Mouse (Mus musculus) liver, embryonic 13.5 days (tissue): ENCODE results near the gene Htr5b. TPM values are rescaled to one million over a fixed set of nuclear protein-coding genes. Genes with fewer than 3 reads are reported as not detected.

Experiments
- ATAC-seq: fragments of 200-750 bp; cut with Nextera tagmentation; 2 replicates; pipeline ENCODE4 v1.8.0; 2017; ENCODE audit warnings: low read depth, mild to moderate bottlenecking, moderate number of reproducible peaks, moderate library complexity
- DNase-seq: peaks from one replicate; pipeline ENCODE4 v3.0.0; 2022
- H3K27ac ChIP-seq: fragments of 300-500 bp; sonication (generic); 2 replicates; pipeline ENCODE4 v1.5.1; 2015; ENCODE audit warnings: moderate library complexity, mild to moderate bottlenecking, inconsistent platforms
- H3K27me3 ChIP-seq: fragments of 300-500 bp; sonication (generic); 2 replicates; pipeline ENCODE4 v1.6.1; 2015; ENCODE audit warnings: mild to moderate bottlenecking, inconsistent platforms
- H3K36me3 ChIP-seq: fragments of 300-500 bp; sonication (generic); 2 replicates; pipeline ENCODE4 v1.6.1; 2015; ENCODE audit warnings: mild to moderate bottlenecking, inconsistent platforms
- H3K4me1 ChIP-seq: fragments of 300-500 bp; sonication (generic); replicated peaks from 2 replicates; pipeline ENCODE4 v1.6.1; 2015; ENCODE audit warnings: inconsistent platforms
- H3K4me2 ChIP-seq: fragments of 300-500 bp; sonication (generic); 2 replicates; pipeline ENCODE4 v1.6.1; 2015; ENCODE audit warnings: inconsistent platforms, mild to moderate bottlenecking, moderate library complexity
- H3K4me3 ChIP-seq: fragments of 300-500 bp; sonication (generic); replicated peaks from 2 replicates; pipeline ENCODE4 v1.5.1; 2015; ENCODE audit warnings: mild to moderate bottlenecking, inconsistent platforms
- H3K9ac ChIP-seq: fragments of 300-500 bp; sonication (generic); 2 replicates; pipeline ENCODE4 v1.6.1; 2015; ENCODE audit warnings: mild to moderate bottlenecking, inconsistent platforms
- H3K9me3 ChIP-seq: fragments of 300-500 bp; sonication (generic); replicated peaks from 2 replicates; pipeline ENCODE4 v1.6.1; 2016; ENCODE audit warnings: inconsistent platforms
- WGBS: fragments of 180-500 bp; shearing (Covaris S2); methylation state at CpG from one replicate; pipeline ENCODE4 v1.1.7; 2015; ENCODE audit not compliant: insufficient replicate concordance; 5-methylcytosine and 5-hydroxymethylcytosine counted together
- polyA plus RNA-seq: library from polyadenylated mRNA; unstranded; fragments of >200 nt; fragmentation: Nextera tagmentation; extraction: Ambion mirVana; gene quantifications from 2 replicates; pipeline ENCODE4 v1.2.1, GENCODE M21; 2015

The Htr5b gene
- polyA plus RNA-seq, 1 experiment from 2014 or later, result not detected

- 27% methylated on average over 7 of the region's 7 CpGs for WGBS
- H3K36me3 ChIP-seq, result no peaks in the 10 kb centered on the region
- no peak overlapping the region for H3K4me3 ChIP-seq
- H3K4me2 ChIP-seq, result no peak overlapping the region
- ATAC-seq, result no peak
- no peaks in the 10 kb centered on the region for H3K9me3 ChIP-seq
- H3K27me3 ChIP-seq, result peaks cover 29% of the 10 kb centered on the region
- H3K27ac ChIP-seq, result no peak overlapping the region
- no peaks in the 10 kb centered on the region for H3K4me1 ChIP-seq
- H3K9ac ChIP-seq, result no peak overlapping the region
- DNase-seq, result no peak
These were observed 3.2 kb upstream of the Htr5b start for GRCm38 (mm10) chr1:121531439-121531838.

GRCm38 (mm10) chr1:121529286-121529685 is 1.0 kb upstream of the Htr5b start:
- H3K27ac ChIP-seq, result no peak overlapping the region
- no peaks in the 10 kb centered on the region for H3K4me1 ChIP-seq
- DNase-seq (no peak), ATAC-seq (no peak)
- H3K9ac ChIP-seq, result no peak overlapping the region
- no peaks in the 10 kb centered on the region for H3K9me3 ChIP-seq
- H3K4me2 ChIP-seq, result no peak overlapping the region
- H3K36me3 ChIP-seq, result no peaks in the 10 kb centered on the region
- peaks cover 33% of the 10 kb centered on the region for H3K27me3 ChIP-seq
- no peak overlapping the region for H3K4me3 ChIP-seq
- WGBS, result 60% methylated on average over 6 of the region's 6 CpGs

- no peaks in the 10 kb centered on the region for H3K9me3 ChIP-seq
- no peak for ATAC-seq
- no peaks in the 10 kb centered on the region for H3K36me3 ChIP-seq
- DNase-seq, result no peak
- H3K27me3 ChIP-seq, result peaks cover 33% of the 10 kb centered on the region
- no peak overlapping the region; the same call in 1 of the 2 replicates for H3K4me3 ChIP-seq
- peak overlapping the region; percentile 36 for H3K4me2 ChIP-seq
- H3K4me1 ChIP-seq, result no peaks in the 10 kb centered on the region
- no peak overlapping the region for H3K9ac ChIP-seq
- no peak overlapping the region for H3K27ac ChIP-seq
- WGBS, result 15% methylated on average over 55 of the region's 55 CpGs
These were observed 466 bp downstream of the Htr5b start for GRCm38 (mm10) chr1:121527600-121528398.

- no peak overlapping the region for H3K4me3 ChIP-seq
- no peak overlapping the region for H3K27ac ChIP-seq
- H3K36me3 ChIP-seq, result no peaks in the 10 kb centered on the region
- WGBS, result 37% methylated on average over 17 of the region's 17 CpGs
- ATAC-seq (no peak), DNase-seq (no peak)
- H3K27me3 ChIP-seq, result peaks cover 33% of the 10 kb centered on the region
- H3K9ac ChIP-seq, result no peak overlapping the region
- no peaks in the 10 kb centered on the region for H3K9me3 ChIP-seq
- peak overlapping the region; percentile 36; the same call in 1 of the 2 replicates for H3K4me2 ChIP-seq
- H3K4me1 ChIP-seq, result no peaks in the 10 kb centered on the region
These were observed 1.2 kb downstream of the Htr5b start for GRCm38 (mm10) chr1:121527061-121527460.

GRCm38 (mm10) chr1:121518609-121519008 is 9.7 kb downstream of the Htr5b start:
- Histone ChIP-seq H3K9ac (no peak overlapping the region), H3K27ac (no peak overlapping the region), H3K36me3 (no peaks in the 10 kb centered on the region), H3K4me3 (no peak overlapping the region), H3K27me3 (no peaks in the 10 kb centered on the region), H3K9me3 (no peaks in the 10 kb centered on the region), H3K4me2 (no peak overlapping the region), H3K4me1 (no peaks in the 10 kb centered on the region)
- DNase-seq (no peak), ATAC-seq (no peak)
- 20% methylated on average over 1 of the region's 1 CpGs for WGBS

- WGBS, result 83% methylated on average over 2 of the region's 2 CpGs
- Histone ChIP-seq H3K27ac (no peak overlapping the region), H3K4me1 (no peaks in the 10 kb centered on the region), H3K4me3 (no peak overlapping the region), H3K27me3 (no peaks in the 10 kb centered on the region), H3K36me3 (no peaks in the 10 kb centered on the region), H3K9me3 (no peaks in the 10 kb centered on the region), H3K9ac (no peak overlapping the region), H3K4me2 (no peak overlapping the region)
- ATAC-seq, result no peak
- no peak for DNase-seq
These were observed 16.3 kb downstream of the Htr5b start for GRCm38 (mm10) chr1:121511966-121512365.

- Histone ChIP-seq H3K4me3 (no peak overlapping the region), H3K27me3 (no peaks in the 10 kb centered on the region), H3K9me3 (no peaks in the 10 kb centered on the region), H3K4me2 (no peak overlapping the region), H3K36me3 (no peaks in the 10 kb centered on the region), H3K9ac (no peak overlapping the region), H3K27ac (no peak overlapping the region), H3K4me1 (no peaks in the 10 kb centered on the region)
- ATAC-seq (no peak), DNase-seq (no peak)
- 60% methylated on average over 2 of the region's 2 CpGs for WGBS
These were observed 17.1 kb downstream of the Htr5b start for GRCm38 (mm10) chr1:121511186-121511585.

GRCm38 (mm10) chr1:121510420-121511140 is 17.7 kb downstream of the Htr5b start:
- no peak overlapping the region for H3K4me2 ChIP-seq
- no peak overlapping the region for H3K27ac ChIP-seq
- no peaks in the 10 kb centered on the region for H3K9me3 ChIP-seq
- DNase-seq (no peak), ATAC-seq (no peak)
- H3K4me1 ChIP-seq, result no peaks in the 10 kb centered on the region
- no peaks in the 10 kb centered on the region for H3K36me3 ChIP-seq
- 77% methylated on average over 19 of the region's 19 CpGs for WGBS
- H3K27me3 ChIP-seq, result no peaks in the 10 kb centered on the region
- no peak overlapping the region for H3K4me3 ChIP-seq
- no peak overlapping the region for H3K9ac ChIP-seq

GRCm38 (mm10) chr1:121508729-121509128 is 19.5 kb downstream of the Htr5b start:
- no peak for DNase-seq
- H3K9ac ChIP-seq, result no peak overlapping the region
- H3K27me3 ChIP-seq, result no peaks in the 10 kb centered on the region
- no peak overlapping the region for H3K4me3 ChIP-seq
- no peak for ATAC-seq
- H3K4me2 ChIP-seq, result no peak overlapping the region
- no peak overlapping the region for H3K27ac ChIP-seq
- H3K36me3 ChIP-seq, result no peaks in the 10 kb centered on the region
- no peaks in the 10 kb centered on the region for H3K9me3 ChIP-seq
- H3K4me1 ChIP-seq, result no peaks in the 10 kb centered on the region
- 23% methylated on average over 2 of the region's 2 CpGs for WGBS

- H3K27me3 ChIP-seq, result no peaks in the 10 kb centered on the region
- WGBS, result 68% methylated on average over 4 of the region's 4 CpGs
- ATAC-seq, result peak; percentile 81
These were observed 31.2 kb downstream of the Htr5b start for GRCm38 (mm10) chr1:121497093-121497492.

GRCm38 (mm10) chr1:121490241-121490640 is 38.0 kb downstream of the Htr5b start:
- WGBS, result 37% methylated on average over 5 of the region's 5 CpGs
- Histone ChIP-seq H3K36me3 (peaks cover 26% of the 10 kb centered on the region), H3K9me3 (no peaks in the 10 kb centered on the region), H3K27me3 (no peaks in the 10 kb centered on the region), H3K4me2 (no peak overlapping the region), H3K9ac (no peak overlapping the region), H3K4me1 (no peaks in the 10 kb centered on the region), H3K27ac (no peak overlapping the region), H3K4me3 (no peak overlapping the region)
- ATAC-seq, result no peak
- no peak for DNase-seq

More at GRCm38 (mm10) chr1:121497093-121497492, 31.2 kb downstream of the Htr5b start:
- H3K4me2 ChIP-seq, result no peak overlapping the region
- H3K36me3 ChIP-seq, result peaks cover 64% of the 10 kb centered on the region
- no peak overlapping the region for H3K27ac ChIP-seq
- no peak overlapping the region for H3K4me3 ChIP-seq
- 0 out of 2 replicates have a peak, but pooled peaks cover 4% of the 10 kb centered on the region for H3K4me1 ChIP-seq
- no peak for DNase-seq
- no peaks in the 10 kb centered on the region for H3K9me3 ChIP-seq
- H3K9ac ChIP-seq, result no peak overlapping the region
